Mouse (Mus musculus) CH12.LX (cell line): Measurements from ENCODE around the gene Lss. TPM values are rescaled to one million over a fixed set of nuclear protein-coding genes. Genes with fewer than 3 reads are reported as not detected.

Experiments
- DNase-seq: peaks from one replicate; pipeline ENCODE4 v3.0.0-alpha.2; 2013; ENCODE audit errors: extremely low read depth
- H3K27ac ChIP-seq: 2 replicates; pipeline ENCODE4 v1.5.1; 2012; ENCODE audit warnings: low read depth, mild to moderate bottlenecking, control low read depth, moderate library complexity; ENCODE audit not compliant: insufficient read depth
- H3K27me3 ChIP-seq: replicated peaks from 2 replicates; pipeline ENCODE3; 2012; ENCODE audit warnings: inconsistent platforms
- H3K36me3 ChIP-seq, 2 experiments: replicated peaks in 1 of 2; 2 replicates each; pipeline versions ENCODE3 to v1.6.1; 2012; ENCODE audit warnings: inconsistent platforms in 1 of 2, low read length in 1 of 2, mild to moderate bottlenecking in 1 of 2, mixed read lengths in 1 of 2, moderate library complexity in 1 of 2; ENCODE audit not compliant: control insufficient read depth in 1 of 2, insufficient read depth in 1 of 2
- H3K4me1 ChIP-seq, 2 experiments: 2 replicates each; pipeline ENCODE4 v1.6.1; 2012; ENCODE audit warnings: inconsistent platforms in 1 of 2, moderate library complexity in 1 of 2; ENCODE audit not compliant: insufficient read depth in 2 of 2, control insufficient read depth in 1 of 2
- H3K4me2 ChIP-seq: 2 replicates; pipeline ENCODE4 v1.6.1; 2012; ENCODE audit warnings: low read depth, mild to moderate bottlenecking, control low read depth; ENCODE audit not compliant: poor library complexity, insufficient read depth, severe bottlenecking
- H3K4me3 ChIP-seq, 3 experiments: fragments of 150-350 bp in 1 of 3; sonication (generic) in 1 of 3; replicated peaks in 1 of 3; 2 replicates each; pipeline versions ENCODE3 to v1.5.1; 2011 to 2012; ENCODE audit warnings: low read depth in 2 of 3, low read length in 2 of 3, mild to moderate bottlenecking in 2 of 3, moderate library complexity in 2 of 3, control low read depth in 1 of 3, improper control_type of control experiment in 1 of 3, inconsistent platforms in 1 of 3, mixed read lengths in 1 of 3; ENCODE audit not compliant: poor library complexity in 1 of 3
- H3K79me2 ChIP-seq: replicated peaks from 2 replicates; pipeline ENCODE4 v1.6.1; 2012; ENCODE audit warnings: mild to moderate bottlenecking, moderate library complexity; ENCODE audit not compliant: control insufficient read depth, poor library complexity, insufficient read depth, severe bottlenecking; ENCODE audit errors: extremely low read depth
- H3K9ac ChIP-seq: 2 replicates; pipeline ENCODE4 v1.6.1; 2012; ENCODE audit warnings: low read depth, mild to moderate bottlenecking, control low read depth, moderate library complexity; ENCODE audit not compliant: insufficient read depth
- H3K9me3 ChIP-seq: replicated peaks from 2 replicates; pipeline ENCODE3; 2012; ENCODE audit warnings: low read length, inconsistent platforms, mixed read lengths
- BHLHE40 ChIP-seq: IDR thresholded peaks from 2 replicates; pipeline ENCODE4 v1.6.1; 2011; ENCODE audit warnings: mild to moderate bottlenecking, low read depth, low read length, improper control_type of control experiment
- CHD1 ChIP-seq: IDR thresholded peaks from 2 replicates; pipeline ENCODE4 v1.6.1; 2012; ENCODE audit warnings: low read depth, low read length, improper control_type of control experiment, inconsistent platforms
- CTCF ChIP-seq, 2 experiments: IDR thresholded peaks in 1 of 2; conservative IDR thresholded peaks in 1 of 2; 2 replicates each; pipeline ENCODE4 v1.5.1; 2011 to 2012; ENCODE audit warnings: low read depth in 2 of 2, low read length in 2 of 2, improper control_type of control experiment in 1 of 2, inconsistent platforms in 1 of 2, mild to moderate bottlenecking in 1 of 2, moderate library complexity in 1 of 2
- EP300 ChIP-seq: IDR thresholded peaks from 2 replicates; pipeline ENCODE4 v1.6.1; 2011; ENCODE audit warnings: low read length, improper control_type of control experiment
- GABPA ChIP-seq: IDR thresholded peaks from 2 replicates; pipeline ENCODE4 v1.6.1; 2012; ENCODE audit warnings: low read depth, low read length, improper control_type of control experiment, inconsistent platforms; ENCODE audit not compliant: insufficient replicate concordance
- HCFC1 ChIP-seq: IDR thresholded peaks from 2 replicates; pipeline ENCODE4 v1.6.1; 2012; ENCODE audit warnings: low read depth, mild to moderate bottlenecking, inconsistent platforms, low read length, improper control_type of control experiment
- MAFK ChIP-seq: IDR thresholded peaks from 2 replicates; pipeline ENCODE4 v1.6.1; 2011; ENCODE audit warnings: low read length, improper control_type of control experiment; ENCODE audit not compliant: insufficient replicate concordance
- MYC ChIP-seq: IDR thresholded peaks from 2 replicates; pipeline ENCODE4 v1.6.1; 2011; ENCODE audit warnings: low read depth, mild to moderate bottlenecking, improper control_type of control experiment, low read length
- NELFE ChIP-seq: IDR thresholded peaks from 2 replicates; pipeline ENCODE4 v1.6.1; 2011; ENCODE audit warnings: low read depth, low read length, improper control_type of control experiment
- PAX5 ChIP-seq: IDR thresholded peaks from 2 replicates; pipeline ENCODE4 v1.6.1; 2012; ENCODE audit warnings: low read length, inconsistent platforms, mixed read lengths
- POLR2A ChIP-seq: IDR thresholded peaks from 2 replicates; pipeline ENCODE4 v1.6.1; 2011; ENCODE audit warnings: low read depth, mild to moderate bottlenecking, improper control_type of control experiment, low read length
- POLR2AphosphoS2 ChIP-seq: IDR thresholded peaks from 2 replicates; pipeline ENCODE4 v1.6.1; 2011; ENCODE audit warnings: low read depth, low read length, improper control_type of control experiment
- RCOR1 ChIP-seq: conservative IDR thresholded peaks from 2 replicates; pipeline ENCODE4 v1.6.1; 2012; ENCODE audit warnings: low read depth, mild to moderate bottlenecking, inconsistent platforms, low read length, improper control_type of control experiment
- SMC3 ChIP-seq: IDR thresholded peaks from 2 replicates; pipeline ENCODE4 v1.6.1; 2011; ENCODE audit warnings: low read depth, low read length, improper control_type of control experiment
- TCF12 ChIP-seq: IDR thresholded peaks from 2 replicates; pipeline ENCODE4 v1.6.1; 2014; ENCODE audit warnings: low read depth, mild to moderate bottlenecking, inconsistent platforms, low read length, improper control_type of control experiment
- UBTF ChIP-seq: IDR thresholded peaks from 2 replicates; pipeline ENCODE4 v1.6.1; 2012; ENCODE audit warnings: low read depth, mild to moderate bottlenecking, inconsistent platforms, low read length, improper control_type of control experiment, moderate library complexity
- USF2 ChIP-seq: conservative IDR thresholded peaks from 2 replicates; pipeline ENCODE4 v1.6.1; 2011; ENCODE audit warnings: low read depth, low read length, improper control_type of control experiment
- ZC3H11A ChIP-seq: IDR thresholded peaks from 2 replicates; pipeline ENCODE4 v1.6.1; 2012; ENCODE audit warnings: low read depth, mild to moderate bottlenecking, inconsistent platforms, low read length, improper control_type of control experiment
- dilution Hi-C: fragments of 300-500 bp; cut with MboI; formaldehyde crosslinking; loops from 2 replicates; pipeline ENCODE4 v1.14.3; 2020; ENCODE audit warnings: low sequenced_read_pairs; ENCODE audit not compliant: extremely low pct_unique_long_range_greater_than_20kb, extremely low pct_ligation_motif_present
- in situ Hi-C: fragments of 300-500 bp; cut with MboI; formaldehyde crosslinking; loops from 3 replicates; pipeline ENCODE4 v1.14.3; 2019; ENCODE audit warnings: low sequenced_read_pairs, low pct_ligation_motif_present, low pct_unique_long_range_greater_than_20kb, mixed read lengths
- polyA plus RNA-seq: library from polyadenylated mRNA; unstranded; fragments of >175 nt; gene quantifications from 2 replicates; pipeline ENCODE4 v1.2.1, GENCODE M21; 2012; ENCODE audit warnings: low read depth; ENCODE audit not compliant: insufficient read length
- total RNA-seq, 2 experiments: library from RNA; depleted of rRNA; stranded (reverse); fragments of 300-350 nt in 1 of 2; fragments of >200 nt in 1 of 2; gene quantifications; 2 replicates each; pipeline ENCODE4 v1.2.3; 2012 to 2014

The Lss gene
- total and polyA plus RNA-seq, 3 experiments: 28.8 to 89.6 (median 37.7) TPM

- H3K9me3 ChIP-seq: no peaks in the 10 kb centered on the region
- H3K4me1 ChIP-seq: no peaks in the 10 kb centered on the region
- dilution Hi-C loops (no loop called here), in situ Hi-C loops (no loop called here)
- H3K4me2 ChIP-seq: no peak overlapping the region
- peaks cover 33% of the 10 kb centered on the region for H3K27me3 ChIP-seq
- TF ChIP-seq USF2 (no peak), CHD1 (no peak), POLR2A (no peak), RCOR1 (no peak), TCF12 (no peak)
- H3K9ac ChIP-seq: no peak overlapping the region
- no peaks in the 10 kb centered on the region for H3K79me2 ChIP-seq
- no peak overlapping the region for H3K4me3 ChIP-seq
- H3K36me3 ChIP-seq: no peaks in the 10 kb centered on the region
- no peak for DNase-seq
- no peak overlapping the region for H3K27ac ChIP-seq
These were observed 39.7 kb downstream of the Lss start for GRCm38 (mm10) chr10:76571070-76571469.

GRCm38 (mm10) chr10:76572151-76572550, 40.8 kb downstream of the Lss start:
- DNase-seq: no peak
- no peaks in the 10 kb centered on the region for H3K79me2 ChIP-seq
- H3K4me1 ChIP-seq: peaks cover 0 to 3% of the 10 kb centered on the region in 2 experiments; a peak in 1 of 4 replicates
- in situ Hi-C loops: no loop called here
- no peaks in the 10 kb centered on the region for H3K36me3 ChIP-seq
- no peaks in the 10 kb centered on the region for H3K9me3 ChIP-seq
- TF ChIP-seq BHLHE40: no peak
- no peak for TF ChIP-seq PAX5
- TF ChIP-seq UBTF: no peak
- TF ChIP-seq ZC3H11A: no peak
- TF ChIP-seq CTCF (conservative IDR thresholded peaks at IDR 0.05 in 1 of 2, IDR thresholded peaks at IDR 0.05 in 1 of 2; ENCODE audit: low read depth in 2 of 2, low read length in 2 of 2): no peak
- TF ChIP-seq POLR2A: no peak
- TF ChIP-seq USF2: no peak
- no peak for TF ChIP-seq HCFC1
- no peak for TF ChIP-seq MAFK
- no peak for TF ChIP-seq TCF12
- no peak for TF ChIP-seq MYC
- no peak for TF ChIP-seq GABPA
- TF ChIP-seq POLR2AphosphoS2: no peak
- no peak for TF ChIP-seq NELFE
- TF ChIP-seq EP300: no peak
- no peak for TF ChIP-seq SMC3
- no peak overlapping the region for H3K27ac ChIP-seq
- no peak overlapping the region for H3K9ac ChIP-seq
- no peak overlapping the region for H3K4me3 ChIP-seq
- dilution Hi-C loops: no loop called here
- H3K27me3 ChIP-seq: peaks cover 33% of the 10 kb centered on the region
- no peak overlapping the region for H3K4me2 ChIP-seq
